Mouse (Mus musculus): Measurements from ENCODE around the gene Satl1. TPM values are rescaled to one million over a fixed set of nuclear protein-coding genes. Genes with fewer than 3 reads are reported as not detected.

The Satl1 gene
- polyA plus RNA-seq, 1 experiment from 2014 or later: not detected

Other genes with a start within 250 kb of the Satl1 start
- gene 4933403O08Rik, start 167.7 kb downstream of the Satl1 start, polyA plus RNA-seq (2016; fragmentation: Nextera tagmentation; extraction: Ambion mirVana): not detected in 2 replicates
- 51.5 and 53.3 TPM in 2 replicates for gene Apool, start 95.4 kb downstream of the Satl1 start, polyA plus RNA-seq (2016; fragmentation: Nextera tagmentation; extraction: Ambion mirVana)
- not detected in 2 replicates for gene 2010106E10Rik, start 88.5 kb upstream of the Satl1 start, polyA plus RNA-seq (2016; fragmentation: Nextera tagmentation; extraction: Ambion mirVana)
- gene Zfp711, start 193.7 kb upstream of the Satl1 start, polyA plus RNA-seq (2016; fragmentation: Nextera tagmentation; extraction: Ambion mirVana): 29.0 and 29.8 TPM in 2 replicates

All from midbrain, embryonic 12.5 days (tissue).